Mouse (Mus musculus) cerebellum, postnatal 10 days (tissue): ENCODE results near the gene Pgrmc1.

Source experiments
- DNase-seq, 2 experiments: peaks; one replicate each; pipeline ENCODE4 v3.0.0; 2021; ENCODE audit warnings: mixed read lengths in 2 of 2

Gene Pgrmc1

GRCm38 (mm10) chrX:36609117-36609516, 11.1 kb downstream of the Pgrmc1 start:
- DNase-seq, result no peak

DNA sequence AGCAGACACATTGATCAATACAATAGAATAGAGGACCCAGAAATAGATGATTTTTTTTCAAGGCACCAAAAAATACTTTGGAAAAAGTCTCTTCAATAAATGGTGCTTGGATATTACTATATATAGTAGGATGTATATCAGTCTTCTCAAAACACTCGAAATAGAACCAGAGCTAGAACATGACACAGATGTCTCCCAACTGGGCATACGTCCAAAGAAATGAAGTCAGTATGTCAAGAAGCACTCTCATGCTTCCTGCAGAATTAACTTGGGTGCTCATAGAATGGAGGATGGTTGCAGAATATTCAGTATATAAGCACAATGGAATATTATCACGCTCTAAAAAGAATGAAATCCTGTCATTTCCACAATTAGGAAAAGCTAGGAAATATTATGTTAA, 30.1 kb downstream of the Pgrmc1 start:
- no peak for DNase-seq

DNA sequence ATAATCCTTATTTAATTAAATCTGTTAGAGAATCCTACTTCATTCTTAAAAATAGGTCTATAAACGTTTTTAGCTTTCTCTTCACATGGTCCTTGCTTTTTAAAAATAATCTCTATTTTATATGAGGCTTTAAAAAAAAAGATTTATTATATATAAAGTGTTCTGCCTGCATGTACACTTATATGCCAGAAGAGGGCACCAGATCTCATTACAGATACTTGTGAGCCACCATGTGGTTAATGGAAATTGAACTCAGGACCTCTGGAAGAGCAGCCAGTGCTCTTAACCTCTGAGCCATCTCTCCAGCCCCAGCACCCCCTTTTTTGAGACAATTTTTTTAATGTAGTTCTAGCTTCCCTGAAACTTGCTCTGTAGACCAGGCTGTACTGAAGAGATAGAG, 32.8 kb downstream of the Pgrmc1 start:
- DNase-seq, result peak in 1 of 2 experiments; percentile 12

GRCm38 (mm10) chrX:36640046-36640445, 42.0 kb downstream of the Pgrmc1 start:
- peak; percentile 64 to 67 for DNase-seq

- DNase-seq, result peak; percentile 89 to 94
Observed at GRCm38 (mm10) chrX:36644657-36645551, 46.9 kb downstream of the Pgrmc1 start, which contains the start of gene Akap17b. Gene Akap17b, minus strand, starts transcription at chrX:36645395.
